Mouse (Mus musculus) myocyte (in vitro differentiated cells): ENCODE measurements at regions not wholly inside any gene's neighbourhood (a gene's known extent, or its start where the extent isn't known, plus 50 kb on each side); places are given as distances from the start of the nearest gene placed in this dataset.

Experiments used
- CEBPB ChIP-seq: IDR thresholded peaks from 2 replicates; pipeline ENCODE4 v1.6.1; 2011; ENCODE audit warnings: mild to moderate bottlenecking, moderate library complexity; ENCODE audit not compliant: poor library complexity, insufficient read depth, severe bottlenecking
- E2F4 ChIP-seq: IDR thresholded peaks from one replicate; pipeline ENCODE4 v1.6.1; 2011; ENCODE audit warnings: mild to moderate bottlenecking, control low read depth, moderate library complexity; ENCODE audit not compliant: insufficient read depth
- MAX ChIP-seq: IDR thresholded peaks from one replicate; pipeline ENCODE4 v1.6.1; 2011; ENCODE audit warnings: low read depth, mild to moderate bottlenecking, control low read depth
- MYOD1 ChIP-seq, 3 experiments: IDR thresholded peaks; one replicate each; pipeline ENCODE4 v1.6.1; 2011; ENCODE audit warnings: control low read depth in 2 of 3, low read depth in 2 of 3, mild to moderate bottlenecking in 2 of 3, moderate library complexity in 1 of 3; ENCODE audit not compliant: insufficient read length in 2 of 3, control insufficient read depth in 1 of 3
- MYOG ChIP-seq, 3 experiments: IDR thresholded peaks; one replicate each; pipeline ENCODE4 v1.6.1; 2011; ENCODE audit warnings: control low read depth in 2 of 3, low read depth in 2 of 3, mild to moderate bottlenecking in 2 of 3; ENCODE audit not compliant: insufficient read length in 2 of 3, control insufficient read depth in 1 of 3, insufficient read depth in 1 of 3
- POLR2A ChIP-seq: IDR thresholded peaks from one replicate; pipeline ENCODE4 v1.6.1; 2011; ENCODE audit warnings: low read depth, mild to moderate bottlenecking, control low read depth, moderate library complexity; ENCODE audit not compliant: insufficient read length
- POLR2AphosphoS2 ChIP-seq: IDR thresholded peaks from one replicate; pipeline ENCODE4 v1.6.1; 2011; ENCODE audit warnings: low read depth, control low read depth; ENCODE audit not compliant: insufficient read length
- REST ChIP-seq: IDR thresholded peaks from one replicate; pipeline ENCODE4 v1.6.1; 2011; ENCODE audit warnings: mild to moderate bottlenecking, control low read depth, moderate library complexity; ENCODE audit not compliant: insufficient read depth, insufficient read length
- SRF ChIP-seq: IDR thresholded peaks from one replicate; pipeline ENCODE4 v1.6.1; 2011; ENCODE audit warnings: low read depth; ENCODE audit not compliant: control insufficient read depth, insufficient read length
- TCF12 ChIP-seq: IDR thresholded peaks from one replicate; pipeline ENCODE4 v1.6.1; 2011; ENCODE audit warnings: mild to moderate bottlenecking, control low read depth; ENCODE audit not compliant: poor library complexity, insufficient read depth, severe bottlenecking
- TCF3 ChIP-seq: IDR thresholded peaks from one replicate; pipeline ENCODE4 v1.6.1; 2011; ENCODE audit warnings: low read depth, control low read depth; ENCODE audit not compliant: insufficient read length
- USF1 ChIP-seq: IDR thresholded peaks from one replicate; pipeline ENCODE4 v1.6.1; 2011; ENCODE audit warnings: low read depth, mild to moderate bottlenecking, control low read depth, moderate library complexity

DNA sequence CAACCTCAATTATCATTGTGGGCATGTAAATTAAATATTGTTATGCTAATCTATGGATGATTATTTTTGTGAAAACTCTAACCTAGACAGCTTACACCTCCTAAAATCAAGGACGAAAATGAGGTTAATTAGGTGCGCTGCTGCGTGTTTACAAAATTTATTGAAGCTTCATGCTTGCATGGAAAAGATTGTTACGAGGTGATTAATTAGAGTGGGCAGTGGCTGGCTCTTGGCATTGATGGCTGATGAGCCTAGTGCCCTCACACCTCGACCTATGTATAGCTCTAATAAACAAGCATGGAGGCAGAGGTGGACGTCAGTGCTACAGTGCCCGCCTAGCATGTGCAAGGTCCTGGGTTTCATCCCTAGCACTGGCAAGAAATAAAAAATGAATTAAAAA, 51.6 kb upstream of the Sp4 start:
- TF ChIP-seq POLR2A (no peak), E2F4 (no peak), TCF12 (no peak), CEBPB (no peak), REST (no peak), TCF3 (no peak), MYOD1 (IDR thresholded peaks at IDR 0.05; ENCODE audit: control insufficient read depth in 1 of 3, insufficient read length in 2 of 3, low read depth in 2 of 3) (no peak), USF1 (no peak), MAX (no peak), SRF (no peak), MYOG (IDR thresholded peaks at IDR 0.05; ENCODE audit: control insufficient read depth in 1 of 3, insufficient read depth in 1 of 3, insufficient read length in 2 of 3, low read depth in 2 of 3) (no peak), POLR2AphosphoS2 (no peak)
